Mouse (Mus musculus) thymus, postnatal 4 days (tissue): Measurements from ENCODE around the gene Mllt1.
A peak's percentile ranks its signal among the peaks of the same experiment; 100 is the strongest.

Experiments
- DNase-seq: peaks from one replicate; pipeline ENCODE4 v3.0.0; 2021

Gene Mllt1

DNA sequence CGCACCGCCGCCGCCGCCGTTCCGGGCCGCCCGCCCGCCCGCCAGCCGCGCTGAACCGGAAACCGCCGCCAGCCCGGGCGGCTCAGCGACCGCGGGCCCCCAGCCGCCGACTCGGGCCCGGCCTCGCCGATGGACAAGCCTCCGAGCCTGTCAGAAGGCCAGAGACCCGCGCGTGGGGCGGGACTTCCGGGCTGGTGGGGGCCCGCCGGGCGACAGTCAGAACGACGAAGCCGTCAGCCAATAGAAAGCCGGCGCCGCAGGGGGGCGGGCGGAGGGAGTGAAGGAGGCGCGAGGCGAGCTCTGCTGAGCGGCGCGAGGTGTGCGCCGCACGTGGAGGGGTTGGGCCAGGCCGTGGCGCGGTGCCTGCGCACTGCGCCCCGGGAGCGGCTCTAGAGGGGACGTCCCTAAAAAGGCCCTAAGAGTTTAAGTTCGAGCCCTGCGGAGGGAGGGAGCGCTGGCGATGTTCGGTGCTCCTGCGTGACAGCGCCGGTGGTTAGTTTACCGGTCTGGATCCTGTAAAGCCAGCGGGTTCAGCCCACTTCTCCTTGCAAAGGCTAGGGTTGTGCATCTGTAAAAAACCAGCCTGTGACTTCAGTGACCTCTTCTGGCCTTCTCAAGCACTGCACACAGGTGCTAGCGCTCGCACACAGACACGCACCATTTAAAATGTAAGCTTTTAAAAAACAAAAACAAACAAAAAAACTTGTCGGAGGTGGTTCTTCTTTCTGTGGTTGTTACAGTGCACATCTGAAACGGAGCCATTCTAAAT lies at the start of gene Mllt1:
Gene Mllt1, minus strand, starts transcription at position 53 of the 769 bp plus-strand sequence.
- DNase-seq, result peak; percentile 100

DNA sequence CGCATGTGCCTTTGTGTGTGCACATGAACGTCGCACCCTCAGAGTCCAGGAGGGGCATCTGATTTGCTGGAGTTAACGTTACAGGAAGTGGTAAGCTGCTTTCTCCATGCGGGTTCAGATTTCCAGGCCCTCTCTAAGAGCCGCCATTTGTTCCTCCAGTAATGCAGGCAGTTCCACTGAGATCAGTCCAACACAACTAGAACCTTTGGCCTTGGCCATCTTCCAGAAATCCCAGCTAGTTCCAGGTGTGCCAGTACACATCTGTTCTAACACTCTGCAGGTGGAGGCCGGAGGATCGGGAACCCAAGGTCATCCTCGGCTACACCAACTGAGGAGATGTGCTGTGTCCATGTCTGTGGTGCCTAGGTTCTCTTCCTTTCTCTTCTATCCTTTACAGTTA lies 49.7 kb upstream of the Mllt1 start:
- no peak for DNase-seq

DNA sequence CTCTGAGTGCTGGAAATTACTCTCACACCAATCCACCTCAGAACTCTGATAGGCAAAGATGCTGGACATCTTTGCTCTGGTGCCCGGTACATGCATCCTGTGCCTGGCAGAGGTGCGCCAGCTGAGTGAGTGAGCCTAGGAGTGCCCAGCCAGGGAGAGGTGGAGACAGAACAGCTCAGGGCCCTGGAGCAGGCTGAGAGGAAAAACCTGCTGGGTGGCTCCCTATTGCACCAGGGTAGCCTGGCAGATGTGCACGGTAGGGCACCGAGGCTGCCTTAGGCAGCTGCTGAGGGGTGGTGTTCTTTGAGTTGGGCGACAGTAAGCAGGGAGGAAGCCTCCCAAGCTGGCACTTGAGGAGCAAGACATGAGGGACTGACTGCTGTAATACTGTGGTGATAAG lies 46.8 kb upstream of the Mllt1 start, which contains the start of gene Acer1:
Gene Acer1, minus strand, starts transcription at position 114 of the 400 bp plus-strand sequence.
- no peak for DNase-seq

DNA sequence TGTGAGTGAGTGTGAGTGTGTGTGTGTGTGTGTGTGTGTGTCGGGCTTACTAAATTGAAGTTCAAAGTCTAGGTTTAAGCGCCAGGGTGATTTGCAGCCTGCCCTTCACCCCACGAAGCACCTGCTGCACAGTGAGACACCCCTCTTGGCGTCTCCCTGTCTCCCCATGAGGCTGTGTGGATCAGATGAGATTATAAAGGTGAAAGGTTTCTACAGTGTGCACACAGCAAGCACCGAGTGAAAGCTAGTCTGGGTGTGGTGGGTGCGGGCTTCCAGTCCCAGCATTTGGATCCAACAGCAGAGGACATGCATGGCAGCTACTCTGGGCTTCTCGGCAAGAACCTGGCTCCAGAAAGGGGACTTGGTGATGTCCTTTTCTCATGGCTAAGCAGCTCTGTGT lies 45.8 kb upstream of the Mllt1 start:
- no peak for DNase-seq

DNA sequence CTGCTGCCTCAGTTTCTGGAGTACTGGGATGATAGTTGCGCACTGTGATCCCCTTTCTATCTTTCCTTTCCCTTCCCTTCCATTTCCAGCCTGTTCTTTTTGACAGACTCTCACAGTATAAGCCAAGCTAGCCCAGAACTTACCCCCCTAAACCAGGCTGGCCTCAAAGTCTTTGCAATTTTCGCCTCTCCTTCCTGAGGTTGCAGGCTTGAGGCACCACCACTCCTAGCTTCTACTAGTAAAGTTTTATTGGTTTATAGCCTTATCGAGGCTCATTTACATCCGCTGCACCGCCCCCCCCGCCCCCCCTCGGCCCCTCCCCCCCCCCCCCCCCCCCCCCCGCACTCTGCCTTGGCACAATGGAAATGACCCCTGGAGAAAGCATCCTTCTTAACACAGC lies 44.3 kb upstream of the Mllt1 start:
- no peak for DNase-seq

DNA sequence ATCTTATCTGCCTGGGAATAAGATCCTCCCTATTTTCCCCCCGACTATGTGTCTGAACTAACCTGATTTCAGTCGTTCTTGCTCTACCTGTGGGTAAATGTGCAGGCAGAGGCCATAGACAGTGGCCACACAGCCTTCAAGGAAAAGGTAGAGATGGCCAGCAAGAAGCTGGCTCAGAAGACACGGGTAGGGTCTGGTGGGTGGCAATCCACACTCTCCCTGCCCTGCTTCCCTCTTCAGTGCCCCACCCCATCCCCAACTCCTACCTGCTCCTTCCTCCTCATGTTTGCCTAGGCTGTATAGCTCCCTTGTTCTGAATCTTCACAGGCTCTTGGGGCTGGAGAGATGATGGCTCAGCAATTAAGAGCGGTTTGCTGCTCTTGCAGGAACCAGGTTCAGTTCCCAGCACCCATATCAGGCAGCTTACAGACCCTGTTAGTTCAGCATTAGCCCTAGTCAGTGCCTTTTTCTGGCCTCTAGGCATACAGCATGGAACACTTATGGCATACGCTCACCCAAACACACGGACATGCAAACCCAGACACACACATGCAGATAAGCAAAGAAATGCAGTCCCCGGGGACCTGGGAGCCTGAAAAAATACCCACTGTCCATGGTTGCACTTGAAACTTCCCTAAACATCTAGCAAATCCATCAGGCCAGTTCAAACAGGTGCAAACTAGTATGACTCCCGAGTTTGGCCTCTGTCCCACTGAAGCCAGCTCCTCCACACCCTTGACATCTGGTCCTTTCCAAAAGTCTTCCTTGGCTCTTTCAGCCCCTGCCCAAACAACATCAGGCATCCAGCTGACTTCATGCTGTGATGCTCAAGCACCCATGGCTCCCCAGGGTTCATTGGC lies 41.5 kb upstream of the Mllt1 start:
- no peak for DNase-seq

DNA sequence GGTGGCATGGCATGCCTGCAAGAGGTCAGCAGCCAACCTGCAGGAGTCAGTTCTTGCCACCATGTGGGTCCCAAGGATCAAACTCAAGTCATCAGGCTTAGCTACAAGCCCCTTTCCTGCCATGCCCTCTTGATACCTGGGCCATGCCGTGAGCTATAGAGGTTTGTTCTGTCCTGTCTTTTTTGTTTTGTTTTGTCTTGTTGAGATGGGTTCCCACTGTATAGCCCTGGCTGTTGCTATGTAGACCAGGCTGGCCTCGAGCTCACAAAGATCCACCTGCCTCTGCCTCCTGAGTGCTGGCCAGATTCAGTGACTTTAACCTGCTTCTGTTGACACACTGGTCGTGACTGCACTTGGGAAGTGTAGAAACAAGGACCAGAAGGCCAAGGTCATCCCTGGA lies 40.2 kb upstream of the Mllt1 start:
- DNase-seq, result no peak

DNA sequence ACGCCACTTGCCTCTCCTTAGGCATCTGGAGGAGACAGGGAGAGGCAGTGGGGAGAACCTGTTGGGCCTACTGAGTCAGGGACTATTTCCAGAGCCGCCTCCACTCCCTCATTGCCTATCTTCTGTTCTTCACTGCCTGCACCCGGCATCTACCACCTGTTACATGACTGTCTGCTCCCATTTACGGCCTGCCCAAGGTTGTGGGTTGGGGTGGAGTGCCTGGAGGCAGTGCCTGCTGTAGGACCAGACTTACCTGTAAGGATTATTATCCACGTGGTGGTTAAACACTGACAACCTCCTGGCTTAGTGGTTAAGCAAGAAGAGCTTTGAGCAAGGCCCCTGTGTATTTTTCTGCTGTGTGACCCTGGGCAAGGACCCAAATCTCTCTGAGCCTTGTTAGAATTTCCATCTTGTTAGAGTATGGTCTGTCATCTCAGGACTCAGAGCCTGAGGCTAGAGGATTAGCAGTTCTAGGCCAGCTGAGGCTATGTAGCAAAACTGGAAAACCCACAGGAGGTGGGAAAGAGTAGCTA lies 39.6 kb upstream of the Mllt1 start:
- DNase-seq, result no peak

DNA sequence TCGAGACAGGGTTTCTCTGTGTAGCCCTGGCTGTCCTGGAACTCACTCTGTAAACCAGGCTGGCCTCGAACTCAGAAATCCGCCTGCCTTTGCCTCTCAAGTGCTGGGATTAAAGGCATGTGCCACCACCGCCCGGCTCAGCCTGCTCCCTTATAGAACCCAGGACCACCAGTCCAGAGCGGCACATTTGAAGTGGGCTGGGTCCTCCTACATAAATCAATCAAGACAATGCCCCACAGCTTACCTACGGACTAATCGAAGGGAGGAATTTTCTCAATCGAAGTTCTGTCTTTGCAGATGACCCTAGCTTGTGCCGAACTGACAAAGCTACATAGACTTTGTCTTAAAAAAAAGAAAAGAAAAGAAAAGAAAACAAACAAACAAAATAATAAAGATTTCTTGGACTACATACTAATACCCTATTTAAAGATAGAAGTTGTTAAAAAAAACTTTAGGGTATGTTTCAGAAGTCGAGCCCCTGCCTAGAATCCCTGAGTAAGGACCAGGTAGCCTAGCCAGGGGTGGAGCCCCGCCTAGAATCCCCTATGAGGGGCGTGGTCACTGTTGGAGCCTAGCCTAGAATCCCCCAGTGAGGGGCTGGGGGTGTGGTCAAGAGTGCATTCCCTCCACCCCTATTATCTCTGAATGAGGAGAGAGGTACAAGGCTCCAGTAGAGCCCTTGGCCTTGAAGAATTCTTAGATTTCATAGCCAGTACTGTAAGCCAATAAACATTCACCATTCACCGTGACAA lies 38.9 kb upstream of the Mllt1 start:
- DNase-seq, result no peak

DNA sequence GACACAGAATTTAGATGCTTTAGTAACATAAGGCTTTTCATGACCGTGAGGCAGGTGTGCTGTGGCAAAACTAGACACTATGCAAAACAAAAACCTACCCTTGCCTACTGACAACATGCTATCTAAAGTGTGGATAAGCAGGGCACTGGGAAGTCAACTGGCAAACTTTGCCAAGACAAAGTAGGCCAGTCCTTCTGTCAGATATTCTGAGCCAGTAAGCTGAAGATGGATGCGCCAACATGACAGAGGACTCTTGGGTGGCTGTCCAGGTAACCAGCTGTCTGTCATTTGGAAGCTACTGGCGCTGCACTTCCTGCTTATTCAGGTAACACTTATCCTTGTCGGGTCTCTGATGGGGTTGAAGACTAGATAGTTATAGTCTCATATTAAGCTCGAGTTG lies 34.9 kb upstream of the Mllt1 start:
- DNase-seq, result no peak

DNA sequence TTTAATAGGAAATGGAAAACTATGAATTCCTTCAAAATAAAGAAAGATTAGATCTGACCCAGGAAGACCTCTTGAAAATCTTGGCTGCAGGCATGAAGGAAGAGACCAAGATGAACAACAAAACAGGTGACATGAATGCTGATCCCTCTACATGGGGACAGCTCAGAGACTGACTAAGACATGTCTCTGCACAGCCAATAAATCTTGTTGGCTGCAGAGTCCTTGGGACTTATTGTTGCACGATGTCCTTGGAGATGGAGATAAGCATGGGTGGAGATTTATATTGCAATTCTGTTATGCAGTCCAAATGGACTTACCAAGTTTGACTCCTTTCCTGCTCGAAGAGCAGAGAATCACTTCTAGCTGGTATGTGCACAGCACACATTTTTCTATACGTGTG lies 34.1 kb upstream of the Mllt1 start:
- no peak for DNase-seq

DNA sequence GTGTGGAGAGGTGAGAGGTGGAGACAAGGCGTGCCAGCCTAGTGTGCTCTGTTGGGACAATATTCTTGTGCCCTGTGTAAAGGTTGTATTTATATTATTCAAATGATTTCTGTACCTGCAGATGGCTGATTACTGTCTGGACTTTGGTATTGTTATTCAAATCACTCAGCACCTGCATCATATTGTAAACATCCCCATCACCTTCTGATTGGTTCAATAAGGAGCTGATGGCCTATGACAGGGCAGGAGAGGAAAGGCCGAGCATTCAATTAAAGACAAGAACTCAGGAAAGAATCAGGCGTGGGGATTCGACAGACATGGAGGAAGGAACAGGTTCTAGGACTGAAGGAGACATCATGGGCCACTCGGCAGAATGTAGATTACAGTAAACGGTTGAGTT lies 28.4 kb upstream of the Mllt1 start:
- no peak for DNase-seq

DNA sequence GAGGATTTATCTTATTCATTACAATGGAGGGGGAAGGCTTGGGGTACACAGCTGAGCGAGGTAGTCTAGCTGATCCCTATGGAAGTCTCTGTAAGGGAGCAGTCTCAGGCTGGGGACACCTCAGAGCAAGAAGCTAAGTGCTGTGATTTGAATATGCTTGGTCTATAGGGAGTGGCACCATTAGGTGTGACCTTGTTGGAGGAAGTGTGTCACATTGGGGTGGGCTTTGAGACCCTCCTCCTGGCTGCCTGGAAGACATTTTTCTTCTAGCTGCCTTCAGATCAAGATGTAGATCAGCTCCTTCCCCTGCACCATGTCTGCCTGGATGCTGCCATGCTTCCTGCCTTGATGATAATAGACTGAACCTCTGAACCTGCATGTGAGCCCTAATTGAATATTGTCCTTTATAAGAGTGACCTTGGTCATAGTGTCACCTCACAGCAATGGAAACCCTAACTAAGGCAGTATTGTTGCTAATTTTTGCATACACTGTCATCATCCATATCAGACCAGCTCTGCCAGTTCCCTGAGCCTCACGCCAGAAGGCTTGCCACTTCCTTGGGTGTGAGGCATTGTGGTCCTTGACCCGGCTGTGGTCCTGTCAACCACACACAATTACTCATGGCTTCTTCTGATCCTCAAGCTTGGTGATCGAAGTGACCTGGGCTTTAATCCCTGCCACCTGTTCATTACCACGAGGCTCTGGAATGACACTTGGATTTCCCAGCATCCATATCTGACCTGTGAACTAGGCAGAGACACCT lies 27.6 kb upstream of the Mllt1 start:
- no peak for DNase-seq

DNA sequence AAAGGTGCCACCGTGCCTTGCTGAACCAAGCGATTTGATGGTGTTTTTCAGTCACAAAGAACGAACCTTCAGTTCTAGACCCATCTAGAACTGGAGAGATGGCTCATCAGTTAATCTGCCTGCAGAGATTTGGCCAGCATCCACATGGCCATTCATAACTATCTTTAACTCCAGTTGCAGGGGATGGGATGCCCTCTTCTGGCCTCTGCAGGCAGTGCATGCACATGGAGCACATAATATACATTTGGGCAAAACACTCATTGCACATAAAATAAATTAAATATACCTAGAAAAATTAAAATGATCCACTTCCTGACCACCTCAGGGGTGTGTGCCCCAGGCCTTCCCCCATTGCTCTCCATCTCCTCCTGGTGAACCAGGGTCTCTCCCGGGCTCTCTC lies 26.7 kb upstream of the Mllt1 start:
- DNase-seq, result no peak

DNA sequence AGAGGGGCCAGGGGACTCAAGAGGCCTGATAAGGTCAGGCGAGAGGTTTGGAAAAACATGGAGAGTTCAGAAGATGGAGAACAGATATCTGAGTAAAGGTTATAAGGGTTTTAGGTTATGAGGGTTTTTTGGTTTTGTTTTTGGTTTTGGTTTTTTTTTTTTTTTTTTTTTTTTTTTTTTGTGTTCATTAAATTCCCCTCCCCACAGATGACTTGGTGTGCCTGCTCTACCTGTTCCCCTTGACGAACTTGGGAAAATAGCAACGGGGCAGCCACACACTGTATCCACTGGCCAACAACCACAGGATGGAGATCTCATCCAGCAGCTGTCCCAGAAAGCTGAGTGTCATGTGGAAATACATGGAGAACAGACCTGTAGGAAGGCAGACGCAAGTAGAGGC lies 23.5 kb upstream of the Mllt1 start:
- DNase-seq, result no peak

DNA sequence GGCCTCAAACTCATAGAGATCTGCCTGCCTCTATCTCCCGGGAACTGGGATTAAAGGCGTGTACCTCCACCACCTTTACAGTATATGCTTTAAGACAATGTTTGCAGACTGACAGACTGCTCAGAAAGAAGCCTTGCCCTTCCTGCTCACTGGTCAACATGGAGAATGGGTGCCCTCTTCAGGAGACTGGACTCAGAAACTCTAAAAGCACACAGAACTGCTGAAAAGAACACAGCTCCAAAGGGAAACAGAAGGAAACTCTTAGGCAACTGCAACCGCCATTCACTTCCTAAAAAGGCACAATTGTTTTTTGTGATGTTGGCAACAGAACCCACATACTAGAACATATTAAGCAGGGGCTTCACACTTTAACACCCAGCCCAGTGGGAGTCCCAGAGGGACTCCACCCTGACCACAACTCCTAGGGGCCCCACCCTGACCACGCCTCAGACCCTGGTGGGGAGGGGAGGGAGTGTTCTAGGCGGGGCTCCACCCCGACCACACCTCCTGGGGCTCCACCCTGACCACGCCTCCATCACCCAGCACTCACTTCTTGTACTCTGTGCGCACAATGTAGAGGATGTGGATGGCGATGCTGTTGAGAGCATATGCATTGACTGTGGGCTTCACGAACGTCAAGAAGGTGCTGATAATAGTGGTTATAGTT lies 22.7 kb upstream of the Mllt1 start:
- DNase-seq, result peak; percentile 58

DNA sequence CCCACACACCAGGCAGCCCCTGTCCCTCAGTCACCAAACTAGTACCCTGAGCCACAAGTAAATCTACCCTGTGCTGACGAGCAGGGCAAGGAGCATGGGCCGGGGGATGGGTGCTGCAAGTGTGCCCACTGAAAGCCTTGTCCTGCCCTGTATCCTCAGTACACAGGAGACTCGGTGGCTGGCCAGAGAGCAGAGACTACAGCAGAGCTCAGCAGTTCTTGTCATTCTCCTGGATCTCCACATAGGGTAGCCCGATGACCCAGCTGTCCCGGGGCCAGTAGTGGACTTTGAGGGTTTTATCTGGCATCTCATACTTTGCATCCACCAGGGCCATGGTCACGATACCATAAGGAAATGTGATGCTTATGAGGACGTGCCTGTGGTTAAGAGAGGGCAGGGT lies 19.7 kb upstream of the Mllt1 start:
- DNase-seq, result no peak

DNA sequence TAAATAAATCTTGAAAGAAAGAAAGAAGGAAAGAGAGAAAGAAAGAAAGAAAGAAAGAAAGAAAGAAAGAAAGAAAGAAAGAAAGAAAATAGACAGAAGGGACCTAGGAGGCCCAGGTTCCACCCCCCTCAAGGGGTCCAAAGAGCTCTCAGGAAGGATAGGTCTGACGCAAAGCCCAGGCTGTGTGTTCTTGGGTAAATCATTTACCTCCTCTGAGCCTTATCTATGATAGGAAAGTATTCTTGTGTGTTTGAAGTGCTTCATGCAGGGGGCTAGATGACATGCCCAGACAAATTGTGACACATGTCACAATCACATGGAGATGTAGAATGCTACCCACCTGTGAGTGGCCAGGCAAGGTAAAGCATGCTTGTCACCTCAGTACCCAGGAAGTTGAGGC lies 17.4 kb upstream of the Mllt1 start:
- no peak for DNase-seq

DNA sequence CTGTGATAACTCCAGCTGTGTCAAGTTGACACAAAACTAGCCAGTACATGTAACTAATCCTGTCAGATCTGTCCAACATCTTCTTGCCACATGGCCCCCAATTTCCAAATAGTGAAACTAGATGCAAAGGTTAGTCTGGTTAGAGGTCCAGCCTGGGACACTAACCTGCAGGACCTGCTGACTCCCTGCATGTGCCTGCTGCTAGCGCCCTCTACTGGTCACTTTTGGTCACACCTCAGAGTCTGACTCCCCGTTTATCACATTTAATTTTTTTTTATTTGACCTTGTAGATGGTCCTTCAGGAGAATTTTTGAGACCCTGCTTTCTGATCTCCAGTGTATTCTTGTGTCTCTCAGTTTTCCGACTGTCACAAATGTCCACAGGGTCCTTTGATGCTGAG lies 15.7 kb upstream of the Mllt1 start:
- DNase-seq, result peak; percentile 83

DNA sequence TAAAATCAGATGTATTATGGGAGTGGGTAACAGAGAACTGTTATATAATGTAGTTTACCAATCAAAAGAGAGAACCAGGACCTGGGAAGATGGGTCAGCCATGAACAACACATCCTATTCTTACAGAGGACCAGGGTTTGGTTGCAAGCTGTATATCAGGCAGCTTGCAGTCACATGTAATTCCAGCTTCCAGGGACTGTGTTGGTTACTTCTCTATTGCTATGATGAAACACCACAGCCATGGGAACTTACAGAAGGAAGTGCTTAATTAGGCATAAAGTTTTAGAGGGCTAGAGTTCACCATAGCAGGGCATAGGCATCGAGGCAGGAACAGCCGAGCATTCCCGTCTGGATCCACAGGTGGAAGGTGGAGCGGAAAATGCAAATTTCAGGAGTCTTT lies 3.5 kb upstream of the Mllt1 start:
- no peak for DNase-seq

DNA sequence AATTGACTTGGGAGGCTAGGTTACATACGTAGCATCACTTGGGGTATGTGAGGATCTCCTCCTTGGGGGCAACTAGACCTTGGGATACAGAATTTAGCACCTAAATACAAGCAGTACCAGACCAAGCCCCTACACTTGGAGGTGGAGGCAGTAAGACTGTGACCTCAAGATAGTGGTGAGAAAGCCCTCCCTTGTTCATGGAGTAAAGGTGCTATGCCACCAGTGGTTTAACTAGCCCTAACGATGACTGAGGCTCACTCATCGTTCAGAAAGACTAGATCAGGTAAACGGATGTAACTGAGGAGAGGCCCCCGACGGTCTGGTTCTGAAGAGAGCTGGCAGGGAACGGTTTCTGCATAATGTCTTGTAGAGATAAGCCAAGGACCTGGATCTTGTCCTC lies 1.5 kb upstream of the Mllt1 start:
- no peak for DNase-seq
